Mouse (Mus musculus) cortical plate, adult 2 months (tissue): ENCODE data around the gene Lrrc7.
"Not testable (repeated sequence)": the region's sequence is repeated elsewhere in the genome, so short reads cannot be mapped to it uniquely, and the experiment has no call there.

Experiments
- CTCF ChIP-seq: fragments of 200-500 bp; IDR thresholded peaks from 2 replicates; pipeline ENCODE4 v1.5.1; 2011; ENCODE audit warnings: mild to moderate bottlenecking, control low read depth, low read length; ENCODE audit not compliant: insufficient read depth; ENCODE audit errors: extremely low read depth
- POLR2A ChIP-seq: fragments of 200-500 bp; IDR thresholded peaks from 2 replicates; pipeline ENCODE4 v1.6.1; 2011; ENCODE audit warnings: mild to moderate bottlenecking, low read length, control low read depth; ENCODE audit not compliant: insufficient read depth; ENCODE audit errors: extremely low read depth

DNA sequence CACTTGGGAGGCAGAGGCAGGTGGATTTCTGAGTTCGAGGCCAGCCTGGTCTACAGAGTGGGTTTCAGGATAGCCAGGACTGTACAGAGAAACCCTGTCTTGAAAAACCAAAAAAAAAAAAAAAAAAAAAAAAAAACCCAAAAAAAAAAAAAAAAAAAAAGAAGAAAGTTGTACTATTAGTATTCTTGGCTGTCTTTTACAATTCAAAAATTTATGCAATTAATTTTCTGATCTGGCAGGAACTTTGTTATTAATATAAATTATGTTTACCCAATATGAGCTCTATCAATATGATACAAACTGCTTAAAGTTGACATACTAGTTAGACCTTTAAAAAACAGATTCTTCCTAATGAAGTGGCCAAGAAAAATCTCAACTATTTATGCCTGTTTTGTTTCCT is 459.5 kb downstream of the Lrrc7 start:
- TF ChIP-seq CTCF, POLR2A: not testable (repeated sequence)
